12 mouse cellular contexts compared by ENCODE assay signal in the genomic region with DNA sequence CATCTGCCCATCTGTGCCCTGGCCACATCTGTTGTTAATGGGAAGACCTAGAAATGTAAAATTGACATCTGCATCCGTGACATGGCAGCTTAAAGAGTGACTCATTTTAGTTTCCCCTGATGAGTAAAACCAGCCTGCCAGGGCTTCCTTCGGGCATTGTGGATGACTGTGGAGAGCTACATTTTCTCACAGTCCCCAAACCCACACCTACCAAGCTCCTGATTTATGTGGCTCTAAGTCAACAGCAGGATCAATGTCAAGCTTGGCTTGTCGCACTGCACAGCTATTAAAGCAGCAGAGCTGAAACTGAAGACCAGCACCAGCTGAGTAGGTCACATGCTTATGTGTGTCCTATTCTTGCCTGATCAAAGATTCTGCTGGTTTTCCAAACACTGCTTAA. TPM values are rescaled to one million over a fixed set of nuclear protein-coding genes. Genes with fewer than 3 reads are reported as not detected.
DNase-seq lines count a peak whose midpoint lies in the region; ATAC-seq and TF ChIP-seq lines count a peak whose summit lies in the region.
"Had no signal": no experiment of that assay in that cellular context is flagged by ENCODE, and none has a peak within 500 bp of the region (broad histone marks: within the 10 kb centered on the region; RNA-seq: fewer than 3 reads in every experiment).

No protein-coding gene starts in this region.

- no peak overlapping the region for H3K9ac ChIP-seq in heart, embryonic 12.5 days
- no peak overlapping the region for H3K9ac ChIP-seq in heart, embryonic 11.5 days (ENCODE audit: low read depth, low read length)
- H3K9ac ChIP-seq in intestine, embryonic 16.5 days (ENCODE audit: low read depth, low read length): no peak overlapping the region
- no peak overlapping the region for H3K9ac ChIP-seq in midbrain, embryonic 11.5 days (ENCODE audit: low read length)
- H3K9ac ChIP-seq: heart, embryonic 15.5 days; midbrain, embryonic 12.5 days had no signal

- H3K36me3 ChIP-seq in heart, embryonic 12.5 days: peaks cover 99% of the 10 kb centered on the region
- peaks cover 57% of the 10 kb centered on the region for H3K36me3 ChIP-seq in heart, embryonic 11.5 days (ENCODE audit: control insufficient read depth, insufficient read depth, low read length)
- H3K36me3 ChIP-seq in intestine, embryonic 16.5 days (ENCODE audit: control insufficient read depth, insufficient read depth, low read length): peaks cover 13% of the 10 kb centered on the region; the same call in 1 of the 2 replicates
- peaks cover 47% of the 10 kb centered on the region for H3K36me3 ChIP-seq in midbrain, embryonic 11.5 days (ENCODE audit: control insufficient read depth, insufficient read depth, low read length)

- peak overlapping the region; percentile 72; the same call in 1 of the 2 replicates for H3K27ac ChIP-seq in heart, embryonic 12.5 days (ENCODE audit: poor library complexity, severe bottlenecking)
- H3K27ac ChIP-seq in heart, embryonic 11.5 days (ENCODE audit: low read depth, low read length): no peak overlapping the region
- peak overlapping the region; percentile 82 for H3K27ac ChIP-seq in intestine, embryonic 16.5 days (ENCODE audit: low read length)
- no peak overlapping the region for H3K27ac ChIP-seq in midbrain, embryonic 11.5 days (ENCODE audit: low read depth, low read length)
- H3K27ac ChIP-seq: midbrain, embryonic 12.5 days had no signal

- ATAC-seq in heart, embryonic 12.5 days (ENCODE audit: insufficient number of reproducible peaks, low FRiP score): no peak
- ATAC-seq in heart, embryonic 11.5 days (replicated peaks; ENCODE audit: insufficient number of reproducible peaks, low FRiP score, low TSS enrichment): no peak
- ATAC-seq in Patski: peak; percentile 61
- ATAC-seq in intestine, embryonic 16.5 days: no peak
- no peak for ATAC-seq in megakaryocyte, adult 5-6 weeks (ENCODE audit: poor library complexity, severe bottlenecking)
- no peak for ATAC-seq in midbrain, embryonic 11.5 days (ENCODE audit: low FRiP score)
- ATAC-seq: hindbrain, embryonic 16.5 days had no signal

- no peaks in the 10 kb centered on the region for H3K27me3 ChIP-seq in heart, embryonic 12.5 days (replicated peaks)
- H3K27me3 ChIP-seq in heart, embryonic 11.5 days (ENCODE audit: control insufficient read depth, insufficient read depth, low read length): no peaks in the 10 kb centered on the region
- no peaks in the 10 kb centered on the region for H3K27me3 ChIP-seq in Patski
- H3K27me3 ChIP-seq in intestine, embryonic 16.5 days (replicated peaks; ENCODE audit: control insufficient read depth, insufficient read depth, low read length): no peaks in the 10 kb centered on the region
- no peaks in the 10 kb centered on the region for H3K27me3 ChIP-seq in midbrain, embryonic 11.5 days (ENCODE audit: control insufficient read depth, insufficient read depth, low read length)
- H3K27me3 ChIP-seq: heart, embryonic 15.5 days; midbrain, embryonic 12.5 days had no signal

- no peak overlapping the region for H3K4me2 ChIP-seq in heart, embryonic 12.5 days
- H3K4me2 ChIP-seq in heart, embryonic 11.5 days: no peak overlapping the region
- no peak overlapping the region for H3K4me2 ChIP-seq in intestine, embryonic 16.5 days (ENCODE audit: low read depth, low read length)
- H3K4me2 ChIP-seq in midbrain, embryonic 11.5 days: no peak overlapping the region
- H3K4me2 ChIP-seq: heart, embryonic 15.5 days; midbrain, embryonic 12.5 days had no signal

- peaks cover 19% of the 10 kb centered on the region for H3K4me1 ChIP-seq in heart, embryonic 12.5 days (replicated peaks)
- no peaks in the 10 kb centered on the region for H3K4me1 ChIP-seq in heart, embryonic 11.5 days (ENCODE audit: control insufficient read depth, insufficient read depth, low read length)
- H3K4me1 ChIP-seq in intestine, embryonic 16.5 days (ENCODE audit: control insufficient read depth, insufficient read depth, low read length): peaks cover 10% of the 10 kb centered on the region; the same call in 1 of the 2 replicates
- no peaks in the 10 kb centered on the region for H3K4me1 ChIP-seq in midbrain, embryonic 11.5 days (ENCODE audit: control insufficient read depth, insufficient read depth, low read length)
- H3K4me1 ChIP-seq: midbrain, embryonic 12.5 days had no signal

- H3K4me3 ChIP-seq in heart, embryonic 12.5 days: no peak overlapping the region
- no peak overlapping the region for H3K4me3 ChIP-seq in heart, embryonic 11.5 days (ENCODE audit: low read depth, low read length)
- H3K4me3 ChIP-seq in intestine, embryonic 16.5 days (ENCODE audit: low read length): no peak overlapping the region
- no peak overlapping the region for H3K4me3 ChIP-seq in midbrain, embryonic 11.5 days (ENCODE audit: low read depth, low read length)
- H3K4me3 ChIP-seq: heart, embryonic 15.5 days; midbrain, embryonic 12.5 days had no signal

- in situ Hi-C loops in Patski (cut with MboI; ENCODE audit: low pct_unique_long_range_greater_than_20kb): no loop called here

- CTCF ChIA-PET in Patski (lab: Charles Lee): interaction anchor here (1.2 to 4.1 kb wide), 3 partner anchors 9 to 22 kb away, joined by 5 to 13 read pairs (median 6); no protein-coding TSS in a partner anchor

- WGBS in heart, embryonic 12.5 days: 83% methylated on average over 3 of the region's 3 CpGs
- 93% methylated on average over 3 of the region's 3 CpGs for WGBS in heart, embryonic 11.5 days (ENCODE audit: insufficient replicate concordance)
- WGBS in intestine, embryonic 16.5 days: 79% methylated on average over 3 of the region's 3 CpGs
- WGBS in midbrain, embryonic 11.5 days: 84% methylated on average over 3 of the region's 3 CpGs

- DNase-seq in 416B (ENCODE audit: low read depth) (peak; percentile 30), Patski (ENCODE audit: low read depth, low spot score) (no peak)
- DNase-seq in lung, postnatal 36 days: no peak
- DNase-seq in midbrain, embryonic 11.5 days (ENCODE audit: low spot score, missing footprints): no peak

- H3K9me3 ChIP-seq in heart, embryonic 12.5 days (replicated peaks): no peaks in the 10 kb centered on the region
- no peaks in the 10 kb centered on the region for H3K9me3 ChIP-seq in heart, embryonic 11.5 days (replicated peaks; ENCODE audit: control insufficient read depth, low read length)
- no peaks in the 10 kb centered on the region for H3K9me3 ChIP-seq in intestine, embryonic 16.5 days (ENCODE audit: control insufficient read depth, low read length)
- no peaks in the 10 kb centered on the region for H3K9me3 ChIP-seq in midbrain, embryonic 11.5 days (ENCODE audit: control insufficient read depth, low read length)
- H3K9me3 ChIP-seq: heart, embryonic 15.5 days; midbrain, embryonic 12.5 days had no signal

- POLR2A ChIA-PET in Patski (lab: Charles Lee): interaction anchor here (1.0 to 2.7 kb wide), 3 partner anchors 13 to 25 kb away, joined by 3 to 11 read pairs (median 5); partner anchors contain the start of gene Krba1

- TF ChIP-seq CTCF in Patski (IDR thresholded peaks at IDR 0.05): no peak

RNA-seq across cellular contexts. Expression of gene Krba1, which starts 15.2 kb away (rescaled TPM):
- polyA plus RNA-seq in heart, embryonic 12.5 days (2016; fragmentation: Nextera tagmentation; extraction: Ambion mirVana): 21.2 and 21.8 TPM in 2 replicates
- 14.7 and 15.4 TPM in 2 replicates for polyA plus RNA-seq in heart, embryonic 11.5 days (2014; fragmentation: Nextera tagmentation; extraction: Ambion mirVana)
- polyA plus RNA-seq in Patski (2021): 36.0 TPM
- 16.0 and 18.2 TPM in 2 replicates for polyA plus RNA-seq in intestine, embryonic 16.5 days (2015; fragmentation: Nextera tagmentation; extraction: Ambion mirVana)
- total RNA-seq in megakaryocyte, adult 5-6 weeks (2015): 0.67 and 1.1 TPM in 2 replicates
- 1.2 and 1.9 TPM in 2 replicates for total RNA-seq in megakaryocyte, adult 5-6 weeks (2017)
- polyA plus RNA-seq in midbrain, embryonic 11.5 days (2014; fragmentation: Nextera tagmentation; extraction: Ambion mirVana): 15.2 and 16.6 TPM in 2 replicates

RNA-seq across cellular contexts. Expression of gene Zfp467, which starts 35.1 kb away (rescaled TPM):
- 17.1 and 20.4 TPM in 2 replicates for polyA plus RNA-seq in heart, embryonic 12.5 days (2016; fragmentation: Nextera tagmentation; extraction: Ambion mirVana)
- polyA plus RNA-seq in heart, embryonic 11.5 days (2014; fragmentation: Nextera tagmentation; extraction: Ambion mirVana): 17.3 and 17.8 TPM in 2 replicates
- 30.7 TPM for polyA plus RNA-seq in Patski (2021)
- polyA plus RNA-seq in intestine, embryonic 16.5 days (2015; fragmentation: Nextera tagmentation; extraction: Ambion mirVana): 17.3 and 17.8 TPM in 2 replicates
- total RNA-seq in megakaryocyte, adult 5-6 weeks (2015): 23.7 and 28.7 TPM in 2 replicates
- 7.4 and 9.0 TPM in 2 replicates for total RNA-seq in megakaryocyte, adult 5-6 weeks (2017)
- 12.7 and 14.3 TPM in 2 replicates for polyA plus RNA-seq in midbrain, embryonic 11.5 days (2014; fragmentation: Nextera tagmentation; extraction: Ambion mirVana)

RNA-seq across cellular contexts. Expression of gene Sspo, which starts 37.5 kb away (rescaled TPM):
- polyA plus RNA-seq in heart, embryonic 12.5 days (2016; fragmentation: Nextera tagmentation; extraction: Ambion mirVana): 0.61 and 0.64 TPM in 2 replicates
- 0.41 and 0.54 TPM in 2 replicates for polyA plus RNA-seq in heart, embryonic 11.5 days (2014; fragmentation: Nextera tagmentation; extraction: Ambion mirVana)
- 0.05 TPM for polyA plus RNA-seq in Patski (2021)
- 0.38 and 0.73 TPM in 2 replicates for polyA plus RNA-seq in intestine, embryonic 16.5 days (2015; fragmentation: Nextera tagmentation; extraction: Ambion mirVana)
- 0.02 TPM in 1 of 2 replicates, not detected in the other for total RNA-seq in megakaryocyte, adult 5-6 weeks (2015)
- not detected in 2 replicates for total RNA-seq in megakaryocyte, adult 5-6 weeks (2017)
- 0.10 and 0.23 TPM in 2 replicates for polyA plus RNA-seq in midbrain, embryonic 11.5 days (2014; fragmentation: Nextera tagmentation; extraction: Ambion mirVana)
- total RNA-seq: common myeloid progenitor, adult 5-6 weeks had no signal

Comparison
In these comparisons a context has a peak if more than half of its experiments do, and no peak if none do; other contexts are left out.
1. H3K27ac ChIP-seq: peak in heart, embryonic 12.5 days (single experiment) and intestine, embryonic 16.5 days (single experiment); none in heart, embryonic 11.5 days (single experiment) and midbrain, embryonic 11.5 days (single experiment).